Mouse (Mus musculus) liver (tissue): ENCODE results near the gene Tead1.

Experiments
- DNase-seq: peaks from one replicate; pipeline ENCODE4 v3.0.0-alpha.2; 2020; ENCODE audit warnings: mixed read lengths

Gene Tead1

DNA sequence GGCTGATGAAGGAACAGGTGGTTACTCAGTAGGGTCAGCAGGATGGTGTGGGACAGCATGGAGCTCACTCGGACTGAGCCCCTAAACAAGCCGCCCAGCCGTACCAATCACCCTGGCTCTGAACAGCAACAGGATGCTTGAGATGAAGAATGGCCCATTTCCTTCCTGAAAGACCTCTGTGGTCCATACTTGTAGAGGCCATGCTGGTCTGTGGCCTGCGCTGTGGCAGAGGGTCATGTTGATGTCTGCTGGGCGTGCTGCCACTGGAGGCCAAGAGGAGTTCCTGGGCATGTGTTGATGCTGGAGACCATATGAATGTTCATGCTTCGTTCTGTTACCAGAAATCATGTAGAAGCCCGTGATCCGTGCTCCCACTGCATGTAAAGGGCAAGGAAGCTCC, 258.0 kb downstream of the Tead1 start:
- no peak for DNase-seq

- no peak for DNase-seq
These were observed 259.8 kb downstream of the Tead1 start for GRCm38 (mm10) chr7:112938959-112939358.

GRCm38 (mm10) chr7:112942567-112942966, 263.4 kb downstream of the Tead1 start:
- DNase-seq, result no peak

- DNase-seq, result no peak
These were observed 263.9 kb downstream of the Tead1 start for GRCm38 (mm10) chr7:112943056-112943455.

GRCm38 (mm10) chr7:112946706-112947105, 267.6 kb downstream of the Tead1 start:
- DNase-seq, result no peak

GRCm38 (mm10) chr7:112953777-112954291, 274.7 kb downstream of the Tead1 start, which contains the start of gene Rassf10:
Gene Rassf10, plus strand, starts transcription at chr7:112953962.
- peak; percentile 75 for DNase-seq

DNA sequence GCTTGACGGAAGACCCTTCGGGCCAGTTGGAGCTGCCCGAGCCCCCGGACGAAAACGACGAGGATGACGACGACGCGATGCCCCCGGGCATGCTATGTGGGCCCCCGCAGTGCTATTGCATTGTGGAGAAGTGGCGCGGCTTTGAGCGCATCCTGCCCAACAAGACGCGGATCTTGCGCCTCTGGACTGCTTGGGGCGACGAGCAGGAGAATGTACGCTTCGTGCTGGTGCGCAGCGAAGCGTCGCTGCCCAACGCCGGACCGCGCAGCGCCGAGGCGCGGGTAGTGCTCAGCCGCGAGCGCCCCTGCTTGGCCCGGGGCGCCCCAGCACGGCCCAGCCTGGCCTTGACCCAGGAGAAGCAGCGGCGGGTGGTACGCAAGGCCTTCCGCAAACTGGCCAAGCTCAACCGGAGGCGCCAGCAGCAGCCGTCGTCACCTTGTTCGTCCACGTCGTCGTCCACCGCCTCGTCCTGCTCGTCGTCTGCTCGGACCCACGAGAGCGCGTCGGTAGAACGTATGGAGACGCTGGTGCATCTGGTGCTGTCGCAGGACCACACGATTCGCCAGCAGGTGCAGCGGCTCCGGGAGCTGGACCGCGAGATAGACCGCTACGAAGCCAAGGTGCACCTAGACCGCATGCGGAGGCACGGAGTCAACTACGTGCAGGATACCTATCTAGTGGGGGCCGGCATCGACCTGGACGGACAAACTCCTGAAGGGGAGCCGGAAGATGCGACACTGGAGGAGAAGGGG, 275.4 kb downstream of the Tead1 start:
- DNase-seq, result peak; percentile 2

- DNase-seq, result peak; percentile 12
These were observed 276.1 kb downstream of the Tead1 start for GRCm38 (mm10) chr7:112955103-112955827.

GRCm38 (mm10) chr7:112955955-112956354, 276.8 kb downstream of the Tead1 start:
- no peak for DNase-seq
